Comparison of ENCODE assay signal across 8 mouse cellular contexts in genomic region chr11:3452167-3452639, GRCm38 (mm10). TPM values are rescaled to one million over a fixed set of nuclear protein-coding genes. Genes with fewer than 3 reads are reported as not detected.
DNase-seq lines count a peak whose midpoint lies in the region; ATAC-seq lines count a peak whose summit lies in the region.

TSS of gene Rnf185 (minus strand) at chr11:3452363.

- ATAC-seq in megakaryocyte progenitor cell, adult 5-6 weeks (replicated peaks; ENCODE audit: poor library complexity): peak; percentile 94

- peak; percentile 96 for DNase-seq in adipocyte (ENCODE audit: low spot score)
- peak; percentile 97 for DNase-seq in embryo, embryonic 10 days (ENCODE audit: low spot score)
- DNase-seq in gastrocnemius, postnatal 10 days: peak; percentile 88
- DNase-seq in induced T-regulatory cell, adult 2 months (ENCODE audit: low read depth): peak; percentile 97
- peak; percentile 87 to 94 for DNase-seq in left cerebral cortex, adult 9 months (ENCODE audit: low spot score in 2 of 2)
- peak; percentile 92 for DNase-seq in right cerebral cortex, postnatal 14 days
- peak; percentile 89 to 94 for DNase-seq in urinary bladder, postnatal 36 days (ENCODE audit: low spot score in 2 of 2)

RNA-seq across cellular contexts. Expression of gene Rnf185, which starts in this region (rescaled TPM):
- total RNA-seq in gastrocnemius, postnatal 10 days (2021): 10 to 100 TPM; 19.6 to 21.3 TPM
- 16.3 and 17.6 TPM in 2 replicates for total RNA-seq in megakaryocyte progenitor cell, adult 5-6 weeks (2015)
- 8.8 and 15.3 TPM in 2 replicates for total RNA-seq in megakaryocyte progenitor cell, adult 5-6 weeks (2017)

Comparison
In these comparisons a context has a peak if more than half of its experiments do, and no peak if none do; other contexts are left out.
1. Peak in every context shown above with its lines: DNase-seq and ATAC-seq.